Mouse (Mus musculus) neural tube, embryonic 14.5 days (tissue): ENCODE data around the gene Btbd3. TPM values are rescaled to one million over a fixed set of nuclear protein-coding genes. Genes with fewer than 3 reads are reported as not detected.

Experiments
- ATAC-seq: fragments of 200-750 bp; cut with Nextera tagmentation; 2 replicates; pipeline ENCODE4 v1.8.0; 2017; ENCODE audit warnings: low read depth, mild to moderate bottlenecking, moderate TSS enrichment, moderate library complexity
- H3K27ac ChIP-seq: fragments of 300-500 bp; sonication (generic); 2 replicates; pipeline ENCODE4 v1.5.1; 2014; ENCODE audit warnings: low read depth, mild to moderate bottlenecking, control low read depth, low read length, moderate library complexity, mixed read lengths
- H3K27me3 ChIP-seq: fragments of 300-500 bp; sonication (generic); 2 replicates; pipeline ENCODE4 v1.6.1; 2014; ENCODE audit warnings: low read length; ENCODE audit not compliant: control insufficient read depth, insufficient read depth
- H3K36me3 ChIP-seq: fragments of 300-500 bp; sonication (generic); 2 replicates; pipeline ENCODE4 v1.6.1; 2014; ENCODE audit warnings: low read length, mixed read lengths; ENCODE audit not compliant: control insufficient read depth, insufficient read depth
- H3K4me1 ChIP-seq: fragments of 300-500 bp; sonication (generic); 2 replicates; pipeline ENCODE4 v1.6.1; 2014; ENCODE audit warnings: low read length; ENCODE audit not compliant: control insufficient read depth, insufficient read depth
- H3K4me2 ChIP-seq: fragments of 300-500 bp; sonication (generic); 2 replicates; pipeline ENCODE4 v1.6.1; 2014; ENCODE audit warnings: mild to moderate bottlenecking, low read depth, low read length, control low read depth
- H3K4me3 ChIP-seq: fragments of 300-500 bp; sonication (generic); 2 replicates; pipeline ENCODE4 v1.5.1; 2014; ENCODE audit warnings: low read depth, low read length, control low read depth, mixed read lengths
- H3K9ac ChIP-seq: fragments of 300-500 bp; sonication (generic); replicated peaks from 2 replicates; pipeline ENCODE4 v1.6.1; 2014; ENCODE audit warnings: low read depth, mild to moderate bottlenecking, control low read depth, low read length, mixed read lengths
- H3K9me3 ChIP-seq: fragments of 300-500 bp; sonication (generic); 2 replicates; pipeline ENCODE4 v1.6.1; 2016; ENCODE audit warnings: low read length; ENCODE audit not compliant: control insufficient read depth
- WGBS: fragments of 180-500 bp; shearing (Covaris S2); extraction: QIAGEN DNeasy Blood & Tissue Kit; methylation state at CpG from one replicate; pipeline ENCODE4 v1.1.7; 2014; 5-methylcytosine and 5-hydroxymethylcytosine counted together
- polyA plus RNA-seq: library from polyadenylated mRNA; unstranded; fragments of >200 nt; fragmentation: Nextera tagmentation; extraction: Ambion mirVana; gene quantifications from 2 replicates; pipeline ENCODE4 v1.2.1, GENCODE M21; 2014

Btbd3 gene
- polyA plus RNA-seq, 1 experiment from 2014 or later, result 26.1 TPM

GRCm38 (mm10) chr2:138585930-138586329 lies 329.6 kb downstream of the Btbd3 start:
- Histone ChIP-seq H3K27ac (no peak overlapping the region), H3K36me3 (no peaks in the 10 kb centered on the region), H3K9ac (no peak overlapping the region), H3K4me2 (no peak overlapping the region), H3K27me3 (no peaks in the 10 kb centered on the region), H3K4me1 (no peaks in the 10 kb centered on the region), H3K9me3 (no peaks in the 10 kb centered on the region), H3K4me3 (no peak overlapping the region)
- 90% methylated on average over 2 of the region's 2 CpGs for WGBS
- ATAC-seq, result no peak

GRCm38 (mm10) chr2:138587335-138587734 lies 331.0 kb downstream of the Btbd3 start:
- Histone ChIP-seq H3K9me3 (no peaks in the 10 kb centered on the region), H3K36me3 (no peaks in the 10 kb centered on the region), H3K9ac (no peak overlapping the region), H3K4me3 (no peak overlapping the region), H3K4me2 (no peak overlapping the region), H3K4me1 (no peaks in the 10 kb centered on the region), H3K27ac (no peak overlapping the region), H3K27me3 (no peaks in the 10 kb centered on the region)
- 72% methylated on average over 2 of the region's 2 CpGs for WGBS
- ATAC-seq, result peak; percentile 46; the same call in 1 of the 2 replicates

- H3K27ac ChIP-seq, result no peak overlapping the region
- no peak overlapping the region for H3K4me2 ChIP-seq
- no peak overlapping the region for H3K4me3 ChIP-seq
- no peak overlapping the region for H3K9ac ChIP-seq
- 86% methylated on average over 7 of the region's 7 CpGs for WGBS
- no peak for ATAC-seq
- H3K4me1 ChIP-seq, result no peaks in the 10 kb centered on the region
- no peaks in the 10 kb centered on the region for H3K9me3 ChIP-seq
- no peaks in the 10 kb centered on the region for H3K36me3 ChIP-seq
- H3K27me3 ChIP-seq, result no peaks in the 10 kb centered on the region
These were observed 331.6 kb downstream of the Btbd3 start for GRCm38 (mm10) chr2:138587795-138588545.

- Histone ChIP-seq H3K4me1 (no peaks in the 10 kb centered on the region), H3K27ac (no peak overlapping the region), H3K9me3 (no peaks in the 10 kb centered on the region), H3K36me3 (no peaks in the 10 kb centered on the region), H3K9ac (no peak overlapping the region), H3K4me2 (no peak overlapping the region), H3K4me3 (no peak overlapping the region), H3K27me3 (no peaks in the 10 kb centered on the region)
- 84% methylated on average over 3 of the region's 3 CpGs for WGBS
- no peak for ATAC-seq
These were observed 332.7 kb downstream of the Btbd3 start for GRCm38 (mm10) chr2:138589105-138589504.

- Histone ChIP-seq H3K4me3 (no peak overlapping the region), H3K4me2 (no peak overlapping the region), H3K36me3 (no peaks in the 10 kb centered on the region), H3K9ac (no peak overlapping the region), H3K9me3 (no peaks in the 10 kb centered on the region), H3K4me1 (no peaks in the 10 kb centered on the region), H3K27me3 (no peaks in the 10 kb centered on the region), H3K27ac (no peak overlapping the region)
- WGBS, result 85% methylated on average over 1 of the region's 1 CpGs
- no peak for ATAC-seq
These were observed 333.9 kb downstream of the Btbd3 start for GRCm38 (mm10) chr2:138590307-138590706.

- H3K27ac ChIP-seq, result no peak overlapping the region
- H3K9me3 ChIP-seq, result no peaks in the 10 kb centered on the region
- H3K9ac ChIP-seq, result no peak overlapping the region
- no peaks in the 10 kb centered on the region for H3K4me1 ChIP-seq
- ATAC-seq, result no peak
- H3K4me3 ChIP-seq, result no peak overlapping the region
- H3K4me2 ChIP-seq, result no peak overlapping the region
- H3K36me3 ChIP-seq, result no peaks in the 10 kb centered on the region
- H3K27me3 ChIP-seq, result no peaks in the 10 kb centered on the region
These were observed 356.0 kb downstream of the Btbd3 start for GRCm38 (mm10) chr2:138612361-138612760.

- no peak overlapping the region for H3K4me2 ChIP-seq
- H3K27ac ChIP-seq, result no peak overlapping the region
- H3K9ac ChIP-seq, result no peak overlapping the region
- no peaks in the 10 kb centered on the region for H3K9me3 ChIP-seq
- no peak overlapping the region for H3K4me3 ChIP-seq
- no peaks in the 10 kb centered on the region for H3K27me3 ChIP-seq
- no peaks in the 10 kb centered on the region for H3K36me3 ChIP-seq
- 87% methylated on average over 5 of the region's 5 CpGs for WGBS
- H3K4me1 ChIP-seq, result no peaks in the 10 kb centered on the region
- no peak for ATAC-seq
These were observed 361.1 kb downstream of the Btbd3 start for GRCm38 (mm10) chr2:138617501-138617900.
